Mouse (Mus musculus) layer of hippocampus, postnatal 36 days (tissue): ENCODE data around the gene Ankrd34a. TPM values are rescaled to one million over a fixed set of nuclear protein-coding genes. Genes with fewer than 3 reads are reported as not detected.

Experiments used
- DNase-seq, 2 experiments: peaks; one replicate each; pipeline ENCODE4 v3.0.0; 2022
- total RNA-seq, 2 experiments: library from RNA; stranded (reverse); gene quantifications; 2 replicates each; pipeline ENCODE4 v1.2.3; 2021

The Ankrd34a gene
- 10 to 100 TPM; 49.9 to 51.5 TPM for total RNA-seq

DNA sequence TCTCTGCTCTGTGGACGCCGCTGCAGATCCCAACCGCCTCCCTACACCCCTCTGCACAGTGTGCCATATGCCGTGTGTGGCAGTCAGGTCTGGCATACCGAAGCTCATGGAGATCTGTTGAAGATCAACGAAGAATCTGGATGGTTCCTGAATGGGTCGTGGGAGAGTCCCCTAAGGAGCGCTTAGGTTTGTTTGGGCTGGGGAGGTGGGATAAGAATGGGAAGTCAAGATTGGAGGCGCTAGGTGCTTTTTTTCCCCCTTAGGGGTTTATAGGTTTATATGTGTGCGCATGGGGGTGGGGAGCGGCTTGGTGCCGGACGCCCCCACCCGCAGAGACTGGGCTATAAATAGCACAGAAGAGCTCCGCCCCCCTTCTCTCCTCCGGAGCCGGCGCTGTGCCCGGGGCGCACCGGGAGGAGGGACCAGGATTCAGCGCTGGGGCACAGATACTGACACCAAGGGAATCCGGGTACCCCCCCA is at the start of gene Ankrd34a:
Ankrd34a (plus strand) TSS at position 409 of the 480 bp plus-strand sequence.
- DNase-seq = peak; percentile 82 to 84

DNA sequence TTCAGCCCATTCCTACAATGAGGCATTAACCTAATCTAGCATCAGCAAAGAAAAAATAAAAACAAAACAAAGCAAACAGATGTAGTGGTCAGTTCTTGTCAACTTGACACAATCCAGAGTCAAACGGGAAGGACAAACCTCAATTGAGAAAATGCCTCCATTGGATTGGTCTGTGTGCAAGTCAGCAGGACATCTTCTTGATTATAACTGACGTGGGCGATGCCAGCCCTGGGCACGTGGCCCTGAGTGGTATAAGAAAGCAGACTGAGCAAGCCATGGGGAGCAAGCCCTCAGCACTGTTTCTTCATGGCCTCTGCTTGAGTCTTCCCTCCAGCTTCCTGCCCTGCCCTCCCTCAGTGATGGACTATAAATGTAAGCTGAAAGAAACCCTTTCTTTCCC is 49.6 kb upstream of the Ankrd34a start:
- no peak for DNase-seq

DNA sequence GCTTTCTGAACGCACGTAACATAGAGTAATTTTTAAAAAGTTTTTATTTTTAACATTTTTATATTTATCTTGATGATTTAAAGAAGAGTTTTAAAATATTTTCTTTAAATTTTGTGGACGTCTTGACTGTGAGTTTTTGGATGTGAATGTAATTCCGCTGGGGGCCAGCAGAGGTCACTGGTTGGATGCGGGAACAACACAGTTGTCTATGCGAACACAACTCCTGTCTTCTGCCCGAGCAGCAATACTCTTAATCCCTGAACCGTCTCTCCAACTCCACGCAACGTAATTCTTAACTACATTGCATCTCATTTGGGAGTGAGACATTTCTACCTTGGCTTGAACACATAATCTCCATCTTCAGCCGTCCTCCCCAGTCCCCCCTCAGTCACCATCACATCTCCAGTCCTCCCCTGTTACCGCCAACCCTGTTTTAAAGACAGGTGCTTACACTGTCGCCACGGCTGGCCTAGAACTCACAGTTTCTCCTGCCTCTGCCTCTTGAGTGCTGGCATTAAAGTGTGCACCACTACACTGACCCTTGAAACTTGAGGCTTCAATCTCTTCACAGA is 49.0 kb upstream of the Ankrd34a start:
- peak; percentile 64 to 80 for DNase-seq

DNA sequence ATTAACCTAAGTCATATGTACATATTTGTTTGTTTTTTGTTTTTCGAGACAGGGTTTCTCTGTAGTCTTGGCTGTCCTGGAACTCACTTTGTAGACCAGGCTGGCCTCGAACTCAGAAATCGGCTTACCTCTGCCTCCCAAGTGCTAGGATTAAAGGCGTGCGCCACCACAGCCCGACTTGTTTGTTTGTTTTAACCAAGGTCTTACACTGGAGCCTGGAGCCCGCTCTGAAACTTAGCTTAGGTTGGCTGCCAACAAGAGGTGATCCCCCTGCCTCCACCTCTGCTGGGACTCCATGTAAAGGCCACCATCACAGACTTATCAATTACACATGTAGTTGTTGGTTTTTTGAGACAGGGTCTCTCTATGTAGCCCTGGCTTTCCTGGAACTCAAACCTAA is 47.6 kb upstream of the Ankrd34a start:
- DNase-seq = no peak

DNA sequence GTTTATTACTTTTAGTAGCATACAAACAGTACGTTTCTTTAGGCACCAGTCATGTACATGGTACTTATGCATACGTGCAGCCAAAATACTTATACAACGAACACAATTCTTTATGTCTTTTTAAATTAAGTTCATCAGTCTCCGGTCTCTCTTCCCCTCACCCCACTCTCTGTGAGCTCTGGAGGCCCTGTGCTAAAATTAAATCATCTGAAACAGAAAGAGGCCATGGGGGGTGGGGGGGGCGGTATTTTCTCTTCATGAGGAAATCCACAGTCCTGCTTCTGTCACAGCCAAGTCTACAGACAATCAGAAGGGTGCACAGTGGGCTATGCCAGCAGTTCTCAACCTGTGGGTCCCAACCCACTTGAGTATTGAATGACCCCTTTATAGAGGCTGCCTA is 47.1 kb upstream of the Ankrd34a start:
- no peak for DNase-seq

DNA sequence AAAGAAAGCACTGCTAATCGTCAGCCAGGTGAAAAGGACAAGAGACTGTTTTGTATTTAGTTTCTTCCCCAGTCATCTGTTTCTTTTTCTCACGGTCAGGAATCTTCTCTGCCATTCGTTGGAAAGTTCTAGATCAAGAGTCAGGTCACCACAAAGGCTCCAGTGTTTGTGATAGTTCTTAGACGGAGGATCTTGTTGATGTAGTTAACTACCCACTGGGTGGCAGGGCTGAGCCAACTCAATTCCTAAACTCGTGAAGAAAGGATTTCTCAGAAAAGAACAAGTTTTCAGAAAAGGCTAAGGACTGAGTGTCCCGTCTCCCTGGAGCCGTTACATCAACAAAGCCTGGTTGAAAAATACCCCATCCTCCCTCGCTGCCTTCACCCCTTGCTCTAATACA is 45.2 kb upstream of the Ankrd34a start:
- DNase-seq = no peak

DNA sequence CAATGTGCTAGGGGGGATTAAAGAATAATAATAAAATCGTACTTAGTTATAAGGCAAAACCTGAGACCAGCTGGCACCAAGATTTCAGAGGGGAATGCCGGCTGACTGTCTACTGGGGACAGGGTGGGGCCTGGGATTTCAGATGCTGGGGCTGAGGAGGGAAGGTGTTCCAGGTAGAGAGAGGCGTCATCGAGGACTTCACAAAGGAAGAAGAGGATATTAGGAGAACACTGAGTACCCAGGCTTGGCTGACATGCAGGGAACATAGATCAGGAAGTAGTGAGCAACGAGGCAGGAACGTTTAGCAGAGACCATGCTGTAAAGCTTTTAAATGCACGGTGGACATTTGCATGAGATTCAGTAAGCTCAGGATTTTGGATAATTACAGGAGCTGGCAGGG is 44.5 kb upstream of the Ankrd34a start:
- no peak for DNase-seq

DNA sequence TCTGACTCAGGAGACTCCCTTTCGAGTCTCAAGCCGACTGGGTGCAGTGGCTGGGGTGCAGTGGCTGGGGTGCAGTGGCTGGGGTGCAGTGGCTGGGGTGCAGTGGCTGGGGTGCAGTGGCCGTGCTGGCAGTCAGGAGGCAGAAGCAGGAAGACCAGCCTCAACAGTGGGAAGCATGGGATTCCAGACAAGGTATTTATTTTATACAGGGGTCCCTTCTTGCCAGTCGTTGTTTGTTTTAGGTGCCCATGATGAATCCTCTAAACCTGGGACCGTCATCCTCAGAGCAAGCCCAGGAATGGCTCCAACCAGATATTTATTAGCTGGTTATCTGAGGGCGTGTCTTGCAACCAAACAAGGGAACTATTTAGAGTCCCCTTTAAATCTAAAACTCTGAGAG is 42.8 kb upstream of the Ankrd34a start:
- DNase-seq = no peak

DNA sequence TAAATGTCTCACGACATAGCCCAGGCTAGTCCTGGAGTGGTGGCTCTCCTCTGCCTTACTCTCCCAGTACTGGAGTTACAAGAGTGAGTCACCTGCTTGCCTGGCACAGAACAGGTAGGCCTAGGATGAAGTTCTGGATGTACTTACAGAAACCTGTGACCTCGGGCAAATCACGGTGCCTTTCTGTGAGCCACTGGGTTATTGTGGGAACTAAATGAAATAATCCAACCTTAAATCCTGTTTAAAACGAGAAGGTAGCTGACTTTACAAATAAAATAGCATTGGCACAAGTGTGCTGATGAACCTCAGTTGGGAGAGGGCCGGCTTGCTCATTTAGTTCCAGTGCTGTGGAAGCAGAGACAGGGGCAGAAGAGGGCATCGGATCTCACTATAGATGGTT is 42.2 kb upstream of the Ankrd34a start:
- no peak for DNase-seq

DNA sequence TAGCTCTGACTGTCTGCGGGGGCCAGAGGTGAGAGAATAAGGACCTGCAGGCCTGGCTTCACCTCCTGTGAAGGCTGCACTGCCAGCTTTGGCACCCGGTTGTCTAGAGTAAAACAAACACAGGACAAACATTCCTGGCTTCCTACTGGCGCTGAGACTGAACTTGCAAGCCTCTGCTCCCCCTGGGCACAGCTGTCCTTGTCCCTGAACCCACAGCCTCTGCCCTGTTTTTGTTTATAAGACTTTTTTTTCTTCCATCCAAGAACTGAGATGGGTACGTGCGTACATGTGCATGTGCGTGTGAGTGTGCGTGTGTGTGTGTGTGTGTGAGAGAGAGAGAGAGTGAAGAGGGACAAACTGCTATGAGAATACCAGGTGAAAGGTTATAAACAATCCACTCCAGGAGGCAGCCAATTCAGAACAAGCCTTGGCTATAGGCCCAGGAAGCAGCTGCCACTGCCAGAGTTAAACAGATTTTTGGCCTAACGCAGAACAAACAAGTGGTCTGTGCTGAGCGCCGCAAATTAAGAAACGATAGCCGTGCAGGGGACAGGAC is 41.3 kb upstream of the Ankrd34a start:
- DNase-seq = peak in 1 of 2 experiments; percentile 57

DNA sequence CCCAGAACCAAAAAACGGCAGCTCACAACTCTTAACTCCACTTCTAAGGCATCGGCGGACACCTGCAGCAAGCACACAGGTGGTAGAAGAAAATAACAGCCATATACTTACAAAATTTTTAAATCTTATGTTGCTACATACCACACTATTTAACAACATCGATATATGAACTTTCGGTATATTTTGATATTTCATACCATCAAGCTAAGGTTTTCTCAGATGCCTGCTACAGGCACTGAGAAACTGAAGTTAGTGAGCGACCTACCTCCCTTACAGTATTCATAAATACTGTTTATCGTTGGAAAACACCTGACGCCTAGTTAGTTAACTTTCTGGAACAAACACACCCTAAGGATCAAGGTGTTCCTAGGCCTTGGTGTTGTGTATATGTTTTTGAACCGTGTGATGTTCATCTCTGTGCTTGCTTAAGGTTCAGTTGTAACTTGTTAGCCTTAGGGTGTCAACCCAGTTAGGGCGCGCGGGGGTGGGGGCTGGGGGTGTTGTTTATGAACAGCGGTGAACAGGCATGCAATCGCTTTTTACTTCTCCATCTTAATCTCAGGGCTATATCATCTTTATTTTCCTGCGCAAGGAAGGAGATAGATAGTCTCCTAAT is 40.3 kb upstream of the Ankrd34a start:
- DNase-seq = no peak

DNA sequence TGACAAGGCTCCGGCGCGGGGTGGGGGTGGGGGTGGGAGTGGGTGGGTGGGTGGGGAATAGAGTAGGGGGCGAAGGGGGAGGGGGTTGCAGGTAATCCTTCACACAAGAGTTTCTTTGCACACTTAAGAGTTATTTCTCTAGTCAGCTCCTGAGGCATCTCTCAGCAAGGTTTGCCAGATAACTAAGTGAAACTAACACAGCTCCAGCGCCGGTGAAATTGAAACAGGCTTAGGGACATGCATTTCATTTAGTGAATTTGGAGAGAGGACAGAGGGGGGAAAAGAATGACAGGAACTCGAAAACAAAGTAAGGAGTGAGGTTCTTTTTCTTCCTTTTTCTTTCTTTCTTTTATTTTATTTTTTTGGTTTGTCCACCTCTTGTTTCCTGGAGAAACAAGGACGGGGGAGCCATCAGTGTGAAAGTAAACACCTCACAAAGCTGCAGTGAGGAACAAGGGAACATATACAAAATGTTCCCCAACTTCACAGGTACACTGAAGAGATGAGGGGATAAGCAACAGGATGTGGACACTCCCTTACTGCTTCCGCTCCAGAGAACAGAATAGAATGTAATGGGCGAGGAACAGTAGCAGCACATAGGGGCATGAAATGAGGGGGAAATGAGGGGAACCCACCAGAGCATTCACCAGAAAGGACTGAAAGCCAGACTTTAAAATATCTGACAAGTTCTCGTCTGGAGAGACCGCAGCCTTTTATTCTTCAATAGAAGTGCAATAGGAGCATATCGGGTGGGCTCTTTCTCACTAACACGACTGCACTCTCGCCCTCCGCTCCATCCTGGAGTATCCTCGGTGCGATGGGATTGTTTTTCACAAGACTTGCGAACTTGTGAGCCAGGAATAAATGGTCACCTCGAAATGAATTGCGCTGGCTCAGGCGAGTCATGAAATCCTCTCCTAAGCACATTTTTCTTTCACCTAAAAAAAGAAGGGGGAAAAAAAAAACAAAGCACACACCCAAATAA is 39.5 kb upstream of the Ankrd34a start:
- DNase-seq = no peak

DNA sequence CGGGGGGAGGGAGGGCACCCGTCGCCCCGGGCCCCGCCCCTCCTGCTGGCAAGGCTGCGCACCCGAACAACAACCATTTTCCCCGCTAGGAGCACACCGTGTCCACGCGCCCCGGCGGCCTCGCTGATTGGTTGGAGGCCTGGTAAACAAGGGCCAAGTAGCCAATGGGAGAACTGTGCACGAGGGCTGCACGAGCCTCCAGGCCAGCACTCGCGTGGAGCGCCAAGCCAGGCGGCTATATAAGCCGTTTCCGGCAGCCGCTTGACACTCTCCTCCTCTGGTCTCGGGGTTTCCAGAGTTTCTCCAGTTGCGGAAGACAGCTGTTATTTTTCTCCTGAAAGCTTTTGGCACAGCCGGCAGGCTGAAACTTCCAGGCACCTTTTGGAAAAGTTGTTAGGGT is 38.7 kb upstream of the Ankrd34a start, which contains the start of gene Txnip:
Txnip (plus strand) TSS at position 264 of the 400 bp plus-strand sequence.
- peak; percentile 95 to 96 for DNase-seq

DNA sequence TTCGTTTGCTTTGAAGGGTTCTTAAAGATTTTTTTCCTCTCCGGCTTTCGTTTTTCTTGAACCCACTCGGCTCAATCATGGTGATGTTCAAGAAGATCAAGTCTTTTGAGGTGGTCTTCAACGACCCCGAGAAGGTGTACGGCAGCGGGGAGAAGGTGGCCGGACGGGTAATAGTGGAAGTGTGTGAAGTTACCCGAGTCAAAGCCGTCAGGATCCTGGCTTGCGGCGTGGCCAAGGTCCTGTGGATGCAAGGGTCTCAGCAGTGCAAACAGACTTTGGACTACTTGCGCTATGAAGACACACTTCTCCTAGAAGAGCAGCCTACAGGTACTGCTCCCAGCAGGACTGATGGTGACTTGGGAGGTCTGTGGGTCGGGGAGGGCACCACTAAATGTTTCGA is 38.3 kb upstream of the Ankrd34a start:
- DNase-seq = no peak

DNA sequence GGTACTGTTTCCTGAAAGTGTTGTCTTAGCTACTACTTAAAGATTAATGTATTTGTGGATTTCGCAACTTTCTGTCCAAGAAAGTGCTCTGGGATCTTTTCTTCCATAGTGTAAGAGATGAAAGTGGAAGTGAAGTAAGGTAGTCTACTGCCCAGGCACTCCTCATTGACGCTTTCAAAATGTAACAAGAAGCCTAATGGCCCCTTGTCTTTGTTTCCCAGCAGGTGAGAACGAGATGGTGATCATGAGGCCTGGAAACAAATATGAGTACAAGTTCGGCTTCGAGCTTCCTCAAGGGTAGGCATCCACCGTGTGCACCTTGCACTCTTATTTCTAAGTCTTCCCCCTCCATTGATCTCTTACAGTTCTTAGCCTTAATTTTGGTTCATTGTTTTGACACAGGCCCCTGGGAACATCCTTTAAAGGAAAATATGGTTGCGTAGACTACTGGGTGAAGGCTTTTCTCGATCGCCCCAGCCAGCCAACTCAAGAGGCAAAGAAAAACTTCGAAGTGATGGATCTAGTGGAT is 37.7 kb upstream of the Ankrd34a start:
- DNase-seq = no peak

DNA sequence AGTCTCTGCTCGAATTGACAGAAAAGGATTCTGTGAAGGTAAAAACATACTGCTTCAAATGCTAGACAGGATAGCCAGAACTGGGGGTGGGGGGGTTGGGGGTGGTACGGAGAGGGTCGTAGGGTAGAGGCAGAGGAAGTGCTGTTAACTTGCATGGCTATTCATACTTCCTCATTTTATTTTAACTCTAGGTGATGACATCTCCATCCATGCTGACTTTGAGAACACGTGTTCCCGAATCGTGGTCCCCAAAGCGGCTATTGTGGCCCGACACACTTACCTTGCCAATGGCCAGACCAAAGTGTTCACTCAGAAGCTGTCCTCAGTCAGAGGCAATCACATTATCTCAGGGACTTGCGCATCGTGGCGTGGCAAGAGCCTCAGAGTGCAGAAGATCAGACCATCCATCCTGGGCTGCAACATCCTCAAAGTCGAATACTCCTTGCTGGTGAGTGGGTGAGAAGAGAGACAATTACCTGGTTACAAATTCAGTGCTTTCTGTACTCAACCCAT is 37.0 kb upstream of the Ankrd34a start:
- DNase-seq = no peak

DNA sequence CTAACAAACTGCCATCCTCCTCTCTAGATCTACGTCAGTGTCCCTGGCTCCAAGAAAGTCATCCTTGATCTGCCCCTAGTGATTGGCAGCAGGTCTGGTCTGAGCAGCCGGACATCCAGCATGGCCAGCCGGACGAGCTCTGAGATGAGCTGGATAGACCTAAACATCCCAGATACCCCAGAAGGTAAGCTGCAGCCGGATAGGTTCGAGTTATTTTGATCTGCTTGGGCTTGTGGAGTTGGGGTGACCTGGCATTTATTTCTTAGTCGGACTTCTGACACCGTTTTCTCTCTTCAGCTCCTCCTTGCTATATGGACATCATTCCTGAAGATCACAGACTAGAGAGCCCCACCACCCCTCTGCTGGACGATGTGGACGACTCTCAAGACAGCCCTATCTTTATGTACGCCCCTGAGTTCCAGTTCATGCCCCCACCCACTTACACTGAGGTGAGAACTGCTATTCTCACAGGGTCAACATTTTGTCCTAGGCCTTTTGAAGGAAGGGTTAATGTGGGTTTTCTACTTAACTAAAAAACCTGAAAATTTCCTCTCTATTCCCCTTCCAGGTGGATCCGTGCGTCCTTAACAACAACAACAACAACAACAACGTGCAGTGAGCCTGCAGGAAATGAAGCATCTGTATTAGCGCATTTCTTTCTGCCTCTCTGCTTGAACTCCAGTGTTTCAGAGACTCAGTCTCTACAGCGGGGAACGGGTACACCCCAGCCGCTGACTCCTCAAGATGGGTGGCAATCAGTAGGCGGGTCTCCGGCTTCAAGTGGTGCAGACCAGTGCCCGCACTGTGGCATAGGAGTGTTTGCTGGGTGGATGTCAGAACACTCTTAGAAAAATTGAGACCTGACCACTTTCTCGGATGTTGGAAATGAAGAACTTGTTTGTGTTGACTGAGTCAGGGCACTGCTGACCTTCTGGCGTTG is 36.3 kb upstream of the Ankrd34a start:
- no peak for DNase-seq

DNA sequence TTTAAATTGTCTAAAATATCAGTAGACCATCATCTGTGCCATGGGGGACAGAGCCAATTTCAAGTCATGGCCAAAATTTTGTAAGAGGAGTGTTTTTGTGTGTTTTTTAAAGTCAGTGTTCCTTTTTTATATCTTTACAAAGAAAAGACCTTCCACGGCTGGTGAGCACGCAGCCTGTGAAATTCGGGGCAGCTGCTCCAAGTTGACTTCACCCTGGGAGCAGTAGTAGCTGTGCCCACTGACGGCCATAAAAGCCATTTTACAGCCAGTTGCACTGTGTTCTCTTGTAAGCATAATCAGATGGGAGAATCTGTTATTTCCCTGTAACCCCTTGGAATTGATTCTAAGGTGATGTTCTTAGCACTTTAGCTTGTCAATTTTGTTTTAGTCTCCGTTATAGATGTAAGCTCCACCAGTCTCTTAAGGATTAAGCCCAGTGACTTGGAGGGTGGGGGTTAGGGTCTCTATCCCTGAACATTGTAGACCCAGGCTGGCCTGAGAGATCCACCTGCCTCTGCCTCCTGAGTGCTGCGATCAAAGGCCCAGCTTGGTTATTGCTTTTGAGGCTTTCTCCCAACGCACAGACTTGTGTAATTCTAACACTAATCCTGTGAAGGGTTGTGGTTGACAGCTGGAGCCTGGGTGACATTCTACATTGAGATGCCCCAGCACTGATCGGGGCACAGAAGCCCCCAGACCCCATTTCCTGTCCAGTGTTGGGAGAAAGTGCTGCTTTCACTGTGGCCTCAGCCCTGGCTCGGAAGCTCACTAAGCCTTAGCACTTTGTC is 35.4 kb upstream of the Ankrd34a start:
- no peak for DNase-seq

DNA sequence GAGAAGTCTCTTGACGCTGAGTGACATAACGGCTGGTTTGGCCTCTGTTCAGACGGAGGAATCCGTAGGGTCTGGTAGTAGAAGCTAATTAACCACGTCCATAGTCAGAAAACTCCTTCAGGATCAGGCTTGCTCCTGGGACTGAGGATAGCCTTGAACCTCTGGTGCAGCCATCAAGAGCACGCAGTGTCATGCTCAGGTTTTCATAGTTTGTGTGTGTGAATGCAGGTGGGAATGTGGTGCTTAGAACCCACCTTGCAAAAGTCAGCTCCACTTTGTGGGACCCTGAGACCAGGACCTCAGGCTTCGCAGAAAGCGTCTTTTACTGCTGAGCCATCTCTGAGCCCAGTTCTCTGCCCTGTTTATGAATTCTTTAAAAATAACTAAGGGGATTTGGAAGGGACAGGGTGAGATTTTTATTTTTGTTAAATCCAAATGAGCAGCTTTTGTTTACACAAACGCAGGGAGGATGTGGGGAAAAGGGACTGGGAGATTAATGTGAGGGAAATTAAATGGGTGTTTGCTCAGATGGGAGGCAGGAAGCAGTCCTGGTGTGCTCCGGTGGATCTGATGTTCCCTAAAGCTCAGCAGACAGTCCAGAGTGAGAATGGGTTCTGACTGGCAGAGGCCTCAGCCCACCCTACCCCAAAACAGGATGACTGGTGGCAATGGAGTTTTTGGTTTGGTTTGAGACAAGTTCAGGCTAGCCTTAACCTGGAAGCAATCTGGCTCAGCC is 34.3 kb upstream of the Ankrd34a start:
- no peak for DNase-seq

DNA sequence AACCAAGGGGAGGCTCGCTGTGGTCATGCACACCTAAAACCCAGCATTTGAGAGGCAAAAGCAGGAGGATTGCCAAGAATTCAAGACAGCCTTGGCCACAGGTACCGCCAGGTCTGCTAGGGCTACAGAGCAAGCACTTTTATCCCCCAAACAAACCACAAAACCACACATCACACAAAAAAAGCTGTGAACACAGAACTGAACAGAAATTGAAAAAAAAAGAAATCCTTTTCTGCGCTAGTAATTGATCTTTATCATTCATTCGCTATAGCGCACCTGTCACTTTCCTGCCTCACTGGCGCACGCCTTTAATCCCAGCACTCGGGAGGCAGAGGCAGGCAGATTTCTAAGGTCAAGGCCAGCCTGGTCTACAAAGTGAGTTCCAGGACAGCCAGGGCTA is 33.2 kb upstream of the Ankrd34a start:
- DNase-seq = no peak
